Mouse (Mus musculus): ENCODE results near the gene Cage1.

DNA sequence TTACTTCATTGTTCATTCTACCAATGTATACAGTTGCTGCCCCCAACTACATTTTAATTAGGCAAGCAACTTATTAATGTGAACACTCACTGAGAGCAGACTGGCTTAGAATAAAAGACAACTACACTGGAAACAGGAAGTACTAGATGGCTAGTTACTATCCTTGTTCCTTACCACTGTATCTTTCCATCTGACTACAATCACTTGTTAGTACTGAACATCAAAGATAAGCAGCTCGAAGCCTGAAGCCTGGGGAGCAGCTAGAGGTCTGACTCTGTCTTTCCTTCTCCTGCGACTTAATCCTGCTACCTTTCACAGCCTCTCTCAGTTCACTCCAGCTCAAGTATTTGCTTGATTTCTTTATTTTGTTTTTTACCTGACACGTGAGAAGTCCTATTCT is 18.1 kb downstream of the Cage1 start:
- TF ChIP-seq POLR2A (IDR thresholded peaks at IDR 0.05; ENCODE audit: insufficient read depth, low read depth, low read length) (no peak), CTCF (IDR thresholded peaks at IDR 0.05) (no peak)

Measured in heart, adult 2 months (tissue).